Mouse (Mus musculus) limb, embryonic 15.5 days (tissue): Measurements from ENCODE around the gene Opa1. TPM values are rescaled to one million over a fixed set of nuclear protein-coding genes. Genes with fewer than 3 reads are reported as not detected.
A peak's percentile ranks its signal among the peaks of the same experiment; 100 is the strongest.

Source experiments
- ATAC-seq: fragments of 200-750 bp; cut with Nextera tagmentation; 2 replicates; pipeline ENCODE4 v1.8.0; 2017; ENCODE audit warnings: low read depth, moderate TSS enrichment; ENCODE audit not compliant: insufficient number of reproducible peaks, low FRiP score, low TSS enrichment
- H3K27ac ChIP-seq: fragments of 300-500 bp; sonication (generic); 2 replicates; pipeline ENCODE4 v1.5.1; 2015; ENCODE audit warnings: moderate library complexity, mild to moderate bottlenecking, inconsistent platforms
- H3K27me3 ChIP-seq: fragments of 300-500 bp; sonication (generic); 2 replicates; pipeline ENCODE4 v1.6.1; 2015; ENCODE audit warnings: inconsistent platforms
- H3K36me3 ChIP-seq: fragments of 300-500 bp; sonication (generic); 2 replicates; pipeline ENCODE4 v1.6.1; 2015; ENCODE audit warnings: inconsistent platforms
- H3K4me1 ChIP-seq: fragments of 300-500 bp; sonication (generic); 2 replicates; pipeline ENCODE4 v1.6.1; 2015; ENCODE audit warnings: inconsistent platforms
- H3K4me2 ChIP-seq: fragments of 300-500 bp; sonication (generic); 2 replicates; pipeline ENCODE4 v1.6.1; 2015; ENCODE audit warnings: mild to moderate bottlenecking, inconsistent platforms
- H3K4me3 ChIP-seq: fragments of 300-500 bp; sonication (generic); 2 replicates; pipeline ENCODE4 v1.5.1; 2015; ENCODE audit warnings: mild to moderate bottlenecking, inconsistent platforms
- H3K9ac ChIP-seq: fragments of 300-500 bp; sonication (generic); 2 replicates; pipeline ENCODE4 v1.6.1; 2015; ENCODE audit warnings: inconsistent platforms
- H3K9me3 ChIP-seq: fragments of 300-500 bp; sonication (generic); 2 replicates; pipeline ENCODE4 v1.6.1; 2016; ENCODE audit warnings: inconsistent platforms
- WGBS: fragments of 180-500 bp; shearing (Covaris S2); methylation state at CpG from one replicate; pipeline ENCODE4 v1.1.7; 2015; 5-methylcytosine and 5-hydroxymethylcytosine counted together
- polyA plus RNA-seq: library from polyadenylated mRNA; unstranded; fragments of >200 nt; fragmentation: Nextera tagmentation; extraction: Ambion mirVana; gene quantifications from 2 replicates; pipeline ENCODE4 v1.2.1, GENCODE M21; 2015

Gene Opa1
- 25.0 and 25.3 TPM in 2 replicates for polyA plus RNA-seq

GRCm38 (mm10) chr16:29579167-29579786, at the start of gene Opa1:
Gene Opa1 (plus strand): TSS chr16:29579334.
- no peak within 1 kb of the TSS for H3K27ac ChIP-seq

DNA sequence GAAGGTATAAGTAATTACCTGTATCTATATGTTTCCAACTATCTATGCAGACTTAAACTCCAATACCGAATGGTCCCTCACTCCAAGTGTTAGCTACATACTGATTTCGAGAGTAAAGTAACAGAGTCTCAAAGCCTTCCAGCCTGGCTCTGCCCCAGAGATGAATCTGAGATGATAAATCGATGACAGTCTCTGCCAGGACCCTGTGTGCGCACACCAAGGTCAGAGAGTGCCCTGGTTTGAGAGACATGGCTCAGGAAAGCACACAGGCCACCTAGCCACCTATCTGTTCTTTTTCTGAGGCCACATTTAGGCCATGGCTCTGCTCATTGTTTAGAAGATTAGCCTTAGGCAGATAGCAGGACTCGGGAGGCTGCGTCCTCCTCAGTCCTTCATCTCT, 45.5 kb upstream of the Opa1 start:
- Histone ChIP-seq H3K9ac (no peak overlapping the region), H3K4me1 (no peaks in the 10 kb centered on the region), H3K36me3 (no peaks in the 10 kb centered on the region), H3K4me3 (no peak overlapping the region), H3K4me2 (no peak overlapping the region), H3K9me3 (no peaks in the 10 kb centered on the region), H3K27me3 (no peaks in the 10 kb centered on the region), H3K27ac (no peak overlapping the region)
- ATAC-seq, result no peak
- WGBS, result 72% methylated on average over 6 of the region's 6 CpGs

More at GRCm38 (mm10) chr16:29579167-29579786, at the start of gene Opa1:
- H3K9ac ChIP-seq, result peak within 1 kb of the TSS; percentile 96
- H3K4me2 ChIP-seq, result peak within 1 kb of the TSS; percentile 65
- no peaks in the 10 kb centered on the region for H3K36me3 ChIP-seq
- ATAC-seq, result peak; percentile 93
- no peaks in the 10 kb centered on the region for H3K9me3 ChIP-seq
- H3K27me3 ChIP-seq, result no peaks in the 10 kb centered on the region
- WGBS, result under 1% methylated on average over 39 of the region's 39 CpGs
- H3K4me3 ChIP-seq, result peak within 1 kb of the TSS; percentile 99
- H3K4me1 ChIP-seq, result peaks cover 8% of the 10 kb centered on the region

DNA sequence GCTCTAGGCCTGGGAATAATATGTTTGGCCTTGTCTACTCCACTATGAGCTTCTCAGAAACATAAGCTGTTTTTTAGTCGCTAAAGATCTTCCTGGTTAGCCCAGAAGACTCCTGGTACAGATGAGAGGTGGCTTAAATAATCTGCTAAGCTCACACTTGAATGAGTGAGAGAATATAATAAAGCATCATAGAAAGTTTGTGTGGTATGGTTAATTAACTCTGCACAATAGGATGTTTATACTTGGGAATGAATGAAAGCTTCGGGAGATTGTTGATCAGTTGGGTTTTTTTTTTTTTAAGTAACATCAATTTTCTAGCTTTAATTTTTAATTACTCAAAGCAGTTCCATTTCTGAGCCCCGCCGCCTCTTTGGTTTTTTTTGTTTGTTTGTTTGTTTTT, 43.3 kb upstream of the Opa1 start:
- H3K36me3 ChIP-seq, result no peaks in the 10 kb centered on the region
- H3K9ac ChIP-seq, result no peak overlapping the region
- 84% methylated on average over 4 of the region's 4 CpGs for WGBS
- ATAC-seq, result no peak
- H3K27me3 ChIP-seq, result no peaks in the 10 kb centered on the region
- no peaks in the 10 kb centered on the region for H3K4me1 ChIP-seq
- no peak overlapping the region for H3K4me2 ChIP-seq
- H3K4me3 ChIP-seq, result no peak overlapping the region
- H3K27ac ChIP-seq, result no peak overlapping the region
- H3K9me3 ChIP-seq, result no peaks in the 10 kb centered on the region

DNA sequence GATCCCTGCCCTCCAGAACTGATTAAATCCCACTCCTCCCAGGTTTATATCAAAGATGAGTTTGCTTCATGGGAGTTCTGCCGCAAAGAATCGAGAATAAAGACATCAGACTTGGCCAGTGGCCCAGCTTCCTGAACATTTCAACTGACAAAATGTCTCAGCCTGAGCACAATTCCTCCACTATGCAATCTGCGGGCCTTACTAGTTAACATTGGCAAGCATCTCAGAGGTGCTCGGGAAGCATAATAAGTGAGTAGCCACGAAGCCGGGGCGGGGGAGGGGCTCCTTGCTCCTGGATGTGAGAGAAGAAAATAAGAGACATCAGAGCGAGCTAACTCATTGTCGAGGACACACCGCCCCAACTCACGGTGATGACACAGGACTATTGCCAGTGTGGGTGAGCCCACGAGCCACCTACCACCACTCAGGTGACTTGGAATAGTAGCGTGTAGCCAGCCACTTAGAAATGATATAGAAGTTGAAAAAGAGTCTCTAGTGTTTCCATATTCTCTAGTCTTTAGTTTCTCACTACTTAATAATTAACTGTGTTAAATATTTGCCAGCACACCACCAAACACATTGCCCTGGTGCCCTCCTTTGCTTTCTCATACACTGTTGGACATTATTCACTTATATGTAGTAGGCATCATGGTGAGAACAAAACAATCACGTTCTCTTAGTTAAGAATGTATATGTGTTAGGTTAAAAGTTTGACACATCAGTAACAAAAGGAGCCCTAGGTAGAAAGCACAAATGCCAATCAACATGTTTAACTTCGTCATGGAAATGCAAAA, 42.5 kb upstream of the Opa1 start:
- no peak for ATAC-seq
- no peak overlapping the region for H3K9ac ChIP-seq
- H3K4me3 ChIP-seq, result no peak overlapping the region
- H3K4me2 ChIP-seq, result no peak overlapping the region
- no peaks in the 10 kb centered on the region for H3K9me3 ChIP-seq
- H3K27ac ChIP-seq, result no peak overlapping the region
- H3K27me3 ChIP-seq, result no peaks in the 10 kb centered on the region
- H3K36me3 ChIP-seq, result no peaks in the 10 kb centered on the region
- H3K4me1 ChIP-seq, result no peaks in the 10 kb centered on the region
- 80% methylated on average over 15 of the region's 15 CpGs for WGBS

DNA sequence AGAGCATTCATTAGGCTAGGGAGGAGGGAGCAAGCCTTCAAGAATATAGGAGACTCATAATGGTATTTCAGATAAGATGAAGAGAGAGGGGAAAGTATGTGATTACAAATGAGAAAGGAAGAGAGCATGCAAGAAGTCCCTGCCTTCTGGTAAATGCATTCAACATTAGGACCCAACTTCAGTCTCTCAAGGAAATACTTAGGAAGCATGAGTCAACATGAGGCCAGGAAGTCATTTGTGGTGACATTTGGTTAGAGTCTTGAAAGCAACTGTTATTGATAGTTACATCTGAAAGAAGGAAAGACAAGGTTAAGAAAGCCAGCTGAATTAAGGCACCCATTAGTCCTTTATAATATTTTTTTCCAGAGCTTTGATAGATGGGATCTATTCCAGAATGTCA, 39.2 kb upstream of the Opa1 start:
- Histone ChIP-seq H3K4me3 (no peak overlapping the region), H3K27ac (no peak overlapping the region), H3K9ac (no peak overlapping the region), H3K4me1 (no peaks in the 10 kb centered on the region), H3K4me2 (no peak overlapping the region), H3K9me3 (no peaks in the 10 kb centered on the region), H3K27me3 (no peaks in the 10 kb centered on the region), H3K36me3 (no peaks in the 10 kb centered on the region)
- no peak for ATAC-seq

- Histone ChIP-seq H3K9ac (no peak overlapping the region), H3K36me3 (no peaks in the 10 kb centered on the region), H3K4me1 (no peaks in the 10 kb centered on the region), H3K4me3 (no peak overlapping the region), H3K27me3 (no peaks in the 10 kb centered on the region), H3K4me2 (no peak overlapping the region), H3K27ac (no peak overlapping the region), H3K9me3 (no peaks in the 10 kb centered on the region)
- WGBS, result 71% methylated on average over 11 of the region's 11 CpGs
- no peak for ATAC-seq
These were observed 37.9 kb upstream of the Opa1 start for GRCm38 (mm10) chr16:29541261-29541683.

GRCm38 (mm10) chr16:29544829-29545228, 34.3 kb upstream of the Opa1 start, which contains the start of gene Atp13a4:
Gene Atp13a4 (minus strand): TSS chr16:29544864.
- ATAC-seq, result no peak
- WGBS, result 74% methylated on average over 11 of the region's 11 CpGs
- no peaks in the 10 kb centered on the region for H3K36me3 ChIP-seq
- no peak within 1 kb of the TSS for H3K4me3 ChIP-seq
- no peak within 1 kb of the TSS for H3K4me2 ChIP-seq
- H3K9me3 ChIP-seq, result no peaks in the 10 kb centered on the region
- H3K27me3 ChIP-seq, result no peaks in the 10 kb centered on the region
- no peak within 1 kb of the TSS for H3K27ac ChIP-seq
- no peaks in the 10 kb centered on the region for H3K4me1 ChIP-seq
- H3K9ac ChIP-seq, result no peak within 1 kb of the TSS

DNA sequence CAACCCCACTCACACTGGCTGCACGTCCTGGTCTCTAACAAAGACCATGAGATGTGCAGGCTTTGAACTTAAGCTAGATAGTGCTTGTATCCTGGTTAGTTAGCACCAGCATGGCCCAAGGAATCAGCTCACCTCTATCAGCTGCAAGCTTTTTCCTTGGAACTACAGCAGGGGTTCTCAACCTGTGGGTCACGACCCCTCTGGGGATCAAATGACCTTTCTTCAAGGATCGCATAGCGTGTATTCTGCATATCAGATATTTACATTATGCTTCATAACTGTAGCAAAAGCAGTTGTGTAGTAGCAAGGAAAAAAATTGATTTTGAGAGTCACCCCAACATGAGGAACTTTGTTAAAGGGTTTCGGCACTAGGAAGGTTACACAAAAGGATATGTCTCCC, 19.5 kb upstream of the Opa1 start:
- Histone ChIP-seq H3K4me3 (no peak overlapping the region), H3K4me2 (no peak overlapping the region), H3K9ac (no peak overlapping the region), H3K36me3 (no peaks in the 10 kb centered on the region), H3K27ac (no peak overlapping the region), H3K4me1 (no peaks in the 10 kb centered on the region), H3K27me3 (peaks cover 6% of the 10 kb centered on the region), H3K9me3 (no peaks in the 10 kb centered on the region)
- 78% methylated on average over 5 of the region's 5 CpGs for WGBS
- ATAC-seq, result no peak

GRCm38 (mm10) chr16:29560454-29560853, 18.7 kb upstream of the Opa1 start:
- Histone ChIP-seq H3K9me3 (no peaks in the 10 kb centered on the region), H3K4me3 (no peak overlapping the region), H3K4me1 (no peaks in the 10 kb centered on the region), H3K9ac (no peak overlapping the region), H3K4me2 (no peak overlapping the region), H3K27ac (no peak overlapping the region), H3K36me3 (no peaks in the 10 kb centered on the region), H3K27me3 (peaks cover 6% of the 10 kb centered on the region)
- ATAC-seq, result no peak
- WGBS, result 56% methylated on average over 10 of the region's 10 CpGs

- Histone ChIP-seq H3K4me2 (no peak overlapping the region), H3K9me3 (no peaks in the 10 kb centered on the region), H3K9ac (no peak overlapping the region), H3K36me3 (no peaks in the 10 kb centered on the region), H3K4me1 (no peaks in the 10 kb centered on the region), H3K4me3 (no peak overlapping the region), H3K27ac (no peak overlapping the region), H3K27me3 (peaks cover 6% of the 10 kb centered on the region)
- 5% methylated on average over 7 of the region's 7 CpGs for WGBS
- no peak for ATAC-seq
These were observed 18.3 kb upstream of the Opa1 start for GRCm38 (mm10) chr16:29560869-29561268.

- WGBS, result 75% methylated on average over 4 of the region's 4 CpGs
- Histone ChIP-seq H3K27me3 (no peaks in the 10 kb centered on the region), H3K4me2 (no peak overlapping the region), H3K9me3 (no peaks in the 10 kb centered on the region), H3K27ac (no peak overlapping the region), H3K9ac (no peak overlapping the region), H3K4me1 (no peaks in the 10 kb centered on the region), H3K36me3 (no peaks in the 10 kb centered on the region), H3K4me3 (no peak overlapping the region)
- no peak for ATAC-seq
These were observed 5.1 kb upstream of the Opa1 start for GRCm38 (mm10) chr16:29574013-29574412.

DNA sequence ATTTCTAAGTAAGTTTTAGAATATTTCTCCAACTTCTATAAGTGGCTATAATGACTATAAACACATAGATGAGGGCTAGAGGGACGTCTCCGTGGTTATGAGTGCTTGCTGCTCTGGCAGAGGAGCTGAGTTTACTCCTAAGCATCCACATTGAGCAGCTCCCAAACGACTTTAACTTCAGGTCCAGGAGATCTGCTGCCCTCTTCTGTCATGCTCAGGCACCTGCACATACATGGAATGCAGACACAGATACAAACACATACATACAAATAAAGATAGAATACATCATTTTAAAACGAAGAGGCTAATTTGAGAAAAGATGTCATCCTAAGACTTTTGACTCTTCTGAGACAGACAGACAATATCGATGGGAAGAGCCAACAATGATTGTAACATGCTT, 3.5 kb upstream of the Opa1 start:
- Histone ChIP-seq H3K4me2 (no peak overlapping the region), H3K4me3 (no peak overlapping the region), H3K4me1 (peaks cover 8% of the 10 kb centered on the region), H3K9me3 (no peaks in the 10 kb centered on the region), H3K36me3 (no peaks in the 10 kb centered on the region), H3K27me3 (no peaks in the 10 kb centered on the region), H3K9ac (no peak overlapping the region), H3K27ac (no peak overlapping the region)
- ATAC-seq, result no peak
- WGBS, result 10% methylated on average over 5 of the region's 5 CpGs
